Mouse (Mus musculus) embryonic fibroblast, embryonic 13.5 days (primary cell): ENCODE data around the gene Ap3d1.

ENCODE experiments used
- CTCF ChIP-seq: IDR thresholded peaks from 2 replicates; pipeline ENCODE4 v1.5.1; 2011; ENCODE audit warnings: mild to moderate bottlenecking, control low read depth, low read length, moderate library complexity, borderline replicate concordance; ENCODE audit not compliant: insufficient read depth
- POLR2A ChIP-seq: IDR thresholded peaks from 2 replicates; pipeline ENCODE4 v1.6.1; 2011; ENCODE audit warnings: low read depth, mild to moderate bottlenecking, control low read depth, low read length, moderate library complexity

GRCm38 (mm10) chr10:80752079-80752625 is 10.1 kb upstream of the Ap3d1 start:
- TF ChIP-seq POLR2A (peak; percentile 67), CTCF (no peak)
